Mouse (Mus musculus): ENCODE results near the gene Lmf1. TPM values are rescaled to one million over a fixed set of nuclear protein-coding genes. Genes with fewer than 3 reads are reported as not detected.

The Lmf1 gene
- polyA plus RNA-seq, 1 experiment from 2014 or later, result 13.4 TPM

- H3K9me3 ChIP-seq (replicated peaks; ENCODE audit: control insufficient read depth, low read length), result no peaks in the 10 kb centered on the region
- no peaks in the 10 kb centered on the region for H3K4me1 ChIP-seq (ENCODE audit: control insufficient read depth, low read depth, low read length)
- no peak overlapping the region for H3K9ac ChIP-seq (ENCODE audit: low read depth, low read length)
- H3K27ac ChIP-seq (ENCODE audit: low read length), result no peak overlapping the region
- WGBS (ENCODE audit: insufficient replicate concordance), result 63% methylated on average over 13 of the region's 13 CpGs
- H3K4me3 ChIP-seq (ENCODE audit: low read depth, low read length), result no peak overlapping the region
- no peaks in the 10 kb centered on the region for H3K27me3 ChIP-seq (ENCODE audit: control insufficient read depth, insufficient read depth, low read depth, low read length)
- no peak overlapping the region for H3K4me2 ChIP-seq (ENCODE audit: low read depth, low read length)
- H3K36me3 ChIP-seq (ENCODE audit: control insufficient read depth, insufficient read depth), result no peaks in the 10 kb centered on the region
- no peak for ATAC-seq (ENCODE audit: low read depth)
Observed at GRCm38 (mm10) chr17:25624446-25625119, 45.7 kb downstream of the Lmf1 start.

DNA sequence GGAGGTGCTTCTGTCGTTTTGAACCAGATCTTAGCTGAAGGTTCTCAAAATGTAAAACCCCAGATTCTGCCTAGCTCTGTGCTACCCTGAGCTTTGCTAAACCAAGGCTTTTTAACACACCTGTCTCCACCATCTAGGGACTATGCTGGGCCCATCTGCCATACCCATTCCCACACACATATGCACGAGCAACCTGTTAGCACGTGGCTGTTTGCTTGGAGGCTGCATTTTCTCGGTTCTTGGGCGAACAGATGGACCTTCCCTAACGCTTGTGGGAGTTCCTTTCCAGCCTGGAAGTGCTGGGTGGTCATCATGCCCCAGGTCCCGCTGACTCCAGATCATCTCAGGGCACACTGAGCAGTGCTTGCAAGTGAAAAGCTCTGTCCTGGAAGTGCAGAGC, 46.4 kb downstream of the Lmf1 start:
- Histone ChIP-seq H3K27me3 (ENCODE audit: control insufficient read depth, insufficient read depth, low read depth, low read length) (no peaks in the 10 kb centered on the region), H3K9me3 (replicated peaks; ENCODE audit: control insufficient read depth, low read length) (no peaks in the 10 kb centered on the region), H3K36me3 (ENCODE audit: control insufficient read depth, insufficient read depth) (no peaks in the 10 kb centered on the region), H3K4me2 (ENCODE audit: low read depth, low read length) (no peak overlapping the region), H3K4me3 (ENCODE audit: low read depth, low read length) (no peak overlapping the region), H3K4me1 (ENCODE audit: control insufficient read depth, low read depth, low read length) (no peaks in the 10 kb centered on the region), H3K27ac (ENCODE audit: low read length) (no peak overlapping the region), H3K9ac (ENCODE audit: low read depth, low read length) (no peak overlapping the region)
- 57% methylated on average over 7 of the region's 7 CpGs for WGBS (ENCODE audit: insufficient replicate concordance)
- no peak for ATAC-seq (ENCODE audit: low read depth)

DNA sequence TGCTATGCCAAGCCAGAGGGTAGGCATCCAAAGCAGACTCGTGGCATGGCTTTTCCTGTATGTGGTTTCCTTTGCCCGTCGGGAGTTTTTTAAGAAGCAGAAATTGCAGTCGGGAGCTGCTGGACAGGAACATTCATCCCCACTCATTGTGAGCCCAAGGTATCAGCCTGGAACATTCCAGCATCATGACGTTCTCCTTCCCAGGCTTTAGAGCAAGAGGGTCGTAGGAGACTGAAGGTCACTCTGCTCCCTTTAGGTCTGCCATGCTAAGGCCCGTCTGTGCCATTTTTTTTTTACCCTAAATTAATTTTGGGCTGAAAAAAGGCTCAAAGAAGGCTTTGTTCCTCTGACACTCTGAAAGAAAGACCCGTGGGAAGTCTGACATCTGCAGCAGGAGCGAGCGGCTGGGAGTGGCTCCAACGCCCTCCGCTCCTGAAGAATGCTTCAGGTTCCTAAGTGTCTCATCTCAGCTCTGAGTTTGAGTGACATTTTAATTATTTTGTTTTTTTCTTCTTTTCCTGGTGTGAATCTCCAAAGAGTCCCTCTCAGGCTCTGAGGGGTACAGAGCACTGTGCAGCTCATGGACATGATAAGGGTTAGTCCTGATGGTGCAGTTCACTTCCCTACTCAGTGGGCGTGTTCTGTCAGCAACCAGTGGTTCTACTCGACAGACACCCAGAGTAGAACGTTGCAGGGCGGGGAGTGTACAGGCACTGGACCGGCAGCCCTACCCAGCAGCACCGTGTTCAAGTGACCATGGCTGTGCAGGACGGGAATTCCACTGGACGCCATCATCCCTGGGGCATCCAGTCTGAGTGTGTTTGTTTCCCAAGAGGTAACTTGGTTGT, 47.5 kb downstream of the Lmf1 start:
- no peak for ATAC-seq (ENCODE audit: low read depth)
- Histone ChIP-seq H3K4me3 (ENCODE audit: low read depth, low read length) (no peak overlapping the region), H3K4me1 (ENCODE audit: control insufficient read depth, low read depth, low read length) (no peaks in the 10 kb centered on the region), H3K27ac (ENCODE audit: low read length) (no peak overlapping the region), H3K9me3 (replicated peaks; ENCODE audit: control insufficient read depth, low read length) (no peaks in the 10 kb centered on the region), H3K4me2 (ENCODE audit: low read depth, low read length) (no peak overlapping the region), H3K9ac (ENCODE audit: low read depth, low read length) (no peak overlapping the region), H3K36me3 (ENCODE audit: control insufficient read depth, insufficient read depth) (no peaks in the 10 kb centered on the region), H3K27me3 (ENCODE audit: control insufficient read depth, insufficient read depth, low read depth, low read length) (no peaks in the 10 kb centered on the region)
- 58% methylated on average over 20 of the region's 20 CpGs for WGBS (ENCODE audit: insufficient replicate concordance)

- 69% methylated on average over 5 of the region's 5 CpGs for WGBS (ENCODE audit: insufficient replicate concordance)
Observed at GRCm38 (mm10) chr17:25630313-25630712, 51.4 kb downstream of the Lmf1 start.

DNA sequence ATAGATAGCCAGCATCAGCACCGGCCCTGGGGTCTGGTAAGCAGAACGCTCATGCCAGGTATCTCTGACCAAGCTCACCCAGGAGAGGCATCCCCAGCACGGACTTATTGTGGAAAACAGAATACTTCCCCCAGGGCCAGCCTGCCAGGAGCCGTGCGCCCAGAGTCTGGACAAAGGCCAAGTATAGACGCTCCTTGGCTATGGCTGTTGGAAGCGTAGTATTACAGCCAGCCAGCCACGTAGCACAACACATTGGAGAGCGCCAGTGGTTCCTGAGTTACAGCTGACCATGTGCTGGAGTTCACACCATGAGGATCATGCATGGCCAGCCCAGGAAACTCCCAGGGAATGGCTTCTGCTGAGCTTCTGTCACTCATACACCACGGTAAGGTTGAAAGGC, 55.2 kb downstream of the Lmf1 start:
- Histone ChIP-seq H3K4me1 (ENCODE audit: control insufficient read depth, low read depth, low read length) (no peaks in the 10 kb centered on the region), H3K9me3 (replicated peaks; ENCODE audit: control insufficient read depth, low read length) (no peaks in the 10 kb centered on the region), H3K27me3 (ENCODE audit: control insufficient read depth, insufficient read depth, low read depth, low read length) (no peaks in the 10 kb centered on the region), H3K4me2 (ENCODE audit: low read depth, low read length) (no peak overlapping the region), H3K9ac (ENCODE audit: low read depth, low read length) (no peak overlapping the region), H3K36me3 (ENCODE audit: control insufficient read depth, insufficient read depth) (no peaks in the 10 kb centered on the region), H3K4me3 (ENCODE audit: low read depth, low read length) (no peak overlapping the region), H3K27ac (ENCODE audit: low read length) (no peak overlapping the region)
- ATAC-seq (ENCODE audit: low read depth), result no peak
- 76% methylated on average over 10 of the region's 10 CpGs for WGBS (ENCODE audit: insufficient replicate concordance)

More at GRCm38 (mm10) chr17:25630313-25630712, 51.4 kb downstream of the Lmf1 start:
- H3K27ac ChIP-seq (ENCODE audit: low read length), result no peak overlapping the region
- H3K4me3 ChIP-seq (ENCODE audit: low read depth, low read length), result no peak overlapping the region
- no peaks in the 10 kb centered on the region for H3K4me1 ChIP-seq (ENCODE audit: control insufficient read depth, low read depth, low read length)
- ATAC-seq (ENCODE audit: low read depth), result no peak
- H3K27me3 ChIP-seq (ENCODE audit: control insufficient read depth, insufficient read depth, low read depth, low read length), result no peaks in the 10 kb centered on the region
- H3K9ac ChIP-seq (ENCODE audit: low read depth, low read length), result no peak overlapping the region
- H3K4me2 ChIP-seq (ENCODE audit: low read depth, low read length), result no peak overlapping the region
- no peaks in the 10 kb centered on the region for H3K36me3 ChIP-seq (ENCODE audit: control insufficient read depth, insufficient read depth)
- no peaks in the 10 kb centered on the region for H3K9me3 ChIP-seq (replicated peaks; ENCODE audit: control insufficient read depth, low read length)

DNA sequence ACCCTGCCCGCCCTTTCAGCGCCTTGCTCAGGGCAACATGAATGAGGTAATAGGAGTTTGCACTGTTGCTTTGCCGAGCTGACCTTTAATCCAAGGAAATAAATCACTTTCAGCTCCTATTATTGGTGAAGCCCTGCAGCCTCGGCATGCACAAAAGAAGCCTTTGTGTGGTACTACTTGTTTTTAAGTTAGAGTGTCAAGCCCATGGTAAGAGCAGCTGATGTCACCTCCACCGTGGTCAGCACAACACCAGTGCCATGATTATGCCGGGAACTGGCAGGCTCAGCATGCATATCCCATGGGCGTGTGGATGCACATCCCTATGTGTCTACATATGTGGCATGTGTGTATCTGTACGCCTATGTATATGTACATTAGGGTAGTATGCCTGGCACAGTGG, 56.5 kb downstream of the Lmf1 start:
- Histone ChIP-seq H3K4me3 (ENCODE audit: low read depth, low read length) (no peak overlapping the region), H3K4me1 (ENCODE audit: control insufficient read depth, low read depth, low read length) (no peaks in the 10 kb centered on the region), H3K9ac (ENCODE audit: low read depth, low read length) (no peak overlapping the region), H3K27me3 (ENCODE audit: control insufficient read depth, insufficient read depth, low read depth, low read length) (no peaks in the 10 kb centered on the region), H3K27ac (ENCODE audit: low read length) (no peak overlapping the region), H3K36me3 (ENCODE audit: control insufficient read depth, insufficient read depth) (no peaks in the 10 kb centered on the region), H3K4me2 (ENCODE audit: low read depth, low read length) (no peak overlapping the region), H3K9me3 (replicated peaks; ENCODE audit: control insufficient read depth, low read length) (no peaks in the 10 kb centered on the region)
- ATAC-seq (ENCODE audit: low read depth), result no peak
- 62% methylated on average over 8 of the region's 8 CpGs for WGBS (ENCODE audit: insufficient replicate concordance)

DNA sequence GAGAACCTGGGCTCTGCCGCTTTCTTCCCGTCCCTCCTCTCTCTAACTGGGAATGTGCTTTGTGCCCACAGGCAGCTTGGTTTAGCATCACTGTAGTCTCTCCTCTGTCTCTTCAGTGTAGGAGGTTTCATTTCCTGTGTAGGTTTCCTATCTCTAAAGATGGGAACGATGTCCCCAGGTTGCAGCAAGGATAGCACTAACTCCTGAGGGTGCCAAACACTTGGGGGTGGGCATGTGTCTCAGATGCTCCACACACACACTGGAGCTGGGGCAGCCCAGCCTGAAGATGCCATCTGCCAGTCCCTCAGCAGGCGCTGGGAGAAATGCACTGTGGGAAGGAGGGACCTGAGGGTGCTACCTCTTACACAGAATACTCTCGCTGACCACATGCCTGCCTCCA, 56.9 kb downstream of the Lmf1 start:
- Histone ChIP-seq H3K4me2 (ENCODE audit: low read depth, low read length) (no peak overlapping the region), H3K4me1 (ENCODE audit: control insufficient read depth, low read depth, low read length) (no peaks in the 10 kb centered on the region), H3K4me3 (ENCODE audit: low read depth, low read length) (no peak overlapping the region), H3K9me3 (replicated peaks; ENCODE audit: control insufficient read depth, low read length) (no peaks in the 10 kb centered on the region), H3K36me3 (ENCODE audit: control insufficient read depth, insufficient read depth) (no peaks in the 10 kb centered on the region), H3K27ac (ENCODE audit: low read length) (no peak overlapping the region), H3K9ac (ENCODE audit: low read depth, low read length) (no peak overlapping the region), H3K27me3 (ENCODE audit: control insufficient read depth, insufficient read depth, low read depth, low read length) (no peaks in the 10 kb centered on the region)
- ATAC-seq (ENCODE audit: low read depth), result no peak
- 77% methylated on average over 5 of the region's 5 CpGs for WGBS (ENCODE audit: insufficient replicate concordance)

- no peak overlapping the region for H3K4me2 ChIP-seq (ENCODE audit: low read depth, low read length)
- H3K36me3 ChIP-seq (ENCODE audit: control insufficient read depth, insufficient read depth), result no peaks in the 10 kb centered on the region
- no peaks in the 10 kb centered on the region for H3K4me1 ChIP-seq (ENCODE audit: control insufficient read depth, low read depth, low read length)
- H3K9me3 ChIP-seq (replicated peaks; ENCODE audit: control insufficient read depth, low read length), result no peaks in the 10 kb centered on the region
- WGBS (ENCODE audit: insufficient replicate concordance), result 77% methylated on average over 7 of the region's 7 CpGs
- no peak overlapping the region for H3K27ac ChIP-seq (ENCODE audit: low read length)
- no peak for ATAC-seq (ENCODE audit: low read depth)
- no peak overlapping the region for H3K9ac ChIP-seq (ENCODE audit: low read depth, low read length)
- H3K4me3 ChIP-seq (ENCODE audit: low read depth, low read length), result no peak overlapping the region
- H3K27me3 ChIP-seq (ENCODE audit: control insufficient read depth, insufficient read depth, low read depth, low read length), result no peaks in the 10 kb centered on the region
Observed at GRCm38 (mm10) chr17:25637986-25638385, 59.1 kb downstream of the Lmf1 start.

DNA sequence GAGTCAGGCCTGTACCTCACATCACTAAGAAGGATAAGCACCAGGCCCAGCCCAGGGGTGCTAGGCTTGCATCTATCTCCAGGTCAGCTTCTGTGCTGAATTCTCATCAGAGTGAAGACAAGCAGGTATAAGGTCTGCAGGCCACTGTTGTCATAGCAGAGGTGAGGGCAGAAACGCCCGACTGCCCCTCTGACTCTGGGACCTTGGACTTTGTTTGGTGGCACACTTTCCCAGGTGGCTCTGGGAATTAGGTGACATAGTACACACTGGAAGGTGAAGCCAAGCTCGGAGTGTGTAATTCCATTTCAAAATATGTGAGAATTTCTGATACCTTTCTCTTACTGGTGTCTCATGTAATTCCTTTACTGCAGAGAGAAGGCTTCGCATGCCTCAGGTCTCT, 59.6 kb downstream of the Lmf1 start:
- no peak overlapping the region for H3K9ac ChIP-seq (ENCODE audit: low read depth, low read length)
- no peak overlapping the region for H3K27ac ChIP-seq (ENCODE audit: low read length)
- no peaks in the 10 kb centered on the region for H3K27me3 ChIP-seq (ENCODE audit: control insufficient read depth, insufficient read depth, low read depth, low read length)
- no peak overlapping the region for H3K4me2 ChIP-seq (ENCODE audit: low read depth, low read length)
- H3K4me3 ChIP-seq (ENCODE audit: low read depth, low read length), result no peak overlapping the region
- no peaks in the 10 kb centered on the region for H3K9me3 ChIP-seq (replicated peaks; ENCODE audit: control insufficient read depth, low read length)
- no peaks in the 10 kb centered on the region for H3K36me3 ChIP-seq (ENCODE audit: control insufficient read depth, insufficient read depth)
- H3K4me1 ChIP-seq (ENCODE audit: control insufficient read depth, low read depth, low read length), result no peaks in the 10 kb centered on the region
- WGBS (ENCODE audit: insufficient replicate concordance), result 55% methylated on average over 4 of the region's 4 CpGs
- ATAC-seq (ENCODE audit: low read depth), result peak; percentile 58; the same call in 1 of the 2 replicates

Measured in liver, embryonic 16.5 days (tissue).